Mouse (Mus musculus) MEL (cell line): ENCODE measurements at regions not wholly inside any gene's neighbourhood (a gene's known extent, or its start where the extent isn't known, plus 50 kb on each side); places are given as distances from the start of the nearest gene placed in this dataset.

ENCODE experiments used
- CTCF ChIP-seq, 3 experiments: IDR thresholded peaks in 2 of 3; conservative IDR thresholded peaks in 1 of 3; 2 replicates each; pipeline ENCODE4 v1.5.1; 2011 to 2012; ENCODE audit warnings: low read length in 3 of 3, low read depth in 2 of 3, mild to moderate bottlenecking in 2 of 3, improper control_type of control experiment in 1 of 3, inconsistent platforms in 1 of 3, mixed read lengths in 1 of 3, moderate library complexity in 1 of 3; ENCODE audit not compliant: control insufficient read depth in 1 of 3, insufficient read depth in 1 of 3, poor library complexity in 1 of 3, severe bottlenecking in 1 of 3
- ELF1 ChIP-seq: IDR thresholded peaks from 2 replicates; pipeline ENCODE4 v1.6.1; 2014; ENCODE audit warnings: low read depth, mild to moderate bottlenecking, inconsistent platforms, low read length, improper control_type of control experiment, moderate library complexity
- ETS1 ChIP-seq: IDR thresholded peaks from 2 replicates; pipeline ENCODE4 v1.6.1; 2012; ENCODE audit warnings: low read depth, mild to moderate bottlenecking, inconsistent platforms, low read length, improper control_type of control experiment, moderate library complexity
- GATA1 ChIP-seq: IDR thresholded peaks from 2 replicates; pipeline ENCODE4 v1.6.1; 2011; ENCODE audit warnings: low read depth, low read length, improper control_type of control experiment
- MAZ ChIP-seq: IDR thresholded peaks from 2 replicates; pipeline ENCODE4 v1.6.1; 2012; ENCODE audit warnings: low read depth, mild to moderate bottlenecking, inconsistent platforms, low read length, improper control_type of control experiment
- MXI1 ChIP-seq: IDR thresholded peaks from 2 replicates; pipeline ENCODE4 v1.6.1; 2011; ENCODE audit warnings: mild to moderate bottlenecking, low read depth, low read length, improper control_type of control experiment
- POLR2A ChIP-seq, 2 experiments: IDR thresholded peaks; 2 replicates each; pipeline ENCODE4 v1.6.1; 2011 to 2012; ENCODE audit warnings: low read length in 2 of 2, mild to moderate bottlenecking in 2 of 2, control low read depth in 1 of 2, improper control_type of control experiment in 1 of 2, low read depth in 1 of 2, moderate library complexity in 1 of 2; ENCODE audit not compliant: control insufficient read depth in 1 of 2, insufficient read depth in 1 of 2, poor library complexity in 1 of 2
- RAD21 ChIP-seq: IDR thresholded peaks from 2 replicates; pipeline ENCODE4 v1.6.1; 2011; ENCODE audit warnings: mild to moderate bottlenecking, low read depth, low read length, improper control_type of control experiment
- RCOR1 ChIP-seq: IDR thresholded peaks from 2 replicates; pipeline ENCODE4 v1.6.1; 2012; ENCODE audit warnings: low read depth, mild to moderate bottlenecking, inconsistent platforms, low read length, improper control_type of control experiment
- SIN3A ChIP-seq: IDR thresholded peaks from 2 replicates; pipeline ENCODE4 v1.6.1; 2012; ENCODE audit warnings: low read length, improper control_type of control experiment, inconsistent platforms
- SMC3 ChIP-seq: IDR thresholded peaks from 2 replicates; pipeline ENCODE4 v1.6.1; 2011; ENCODE audit warnings: low read depth, low read length, improper control_type of control experiment
- UBTF ChIP-seq: IDR thresholded peaks from 2 replicates; pipeline ENCODE4 v1.6.1; 2012; ENCODE audit warnings: low read depth, mild to moderate bottlenecking, inconsistent platforms, low read length, improper control_type of control experiment, moderate library complexity, borderline replicate concordance; ENCODE audit not compliant: insufficient read depth

- no peak for TF ChIP-seq ELF1
- TF ChIP-seq ETS1 = 0 out of 2 replicates have a peak, but pooled peaks have one; percentile 12
- TF ChIP-seq GATA1 = peak; percentile 42
- no peak for TF ChIP-seq SMC3
- TF ChIP-seq MAZ = no peak
- no peak for TF ChIP-seq POLR2A (IDR thresholded peaks at IDR 0.05; ENCODE audit: control insufficient read depth in 1 of 2, insufficient read depth in 1 of 2, low read depth in 1 of 2, low read length in 2 of 2, poor library complexity in 1 of 2)
- no peak for TF ChIP-seq CTCF (IDR thresholded peaks at IDR 0.05 in 2 of 3, conservative IDR thresholded peaks at IDR 0.05 in 1 of 3; ENCODE audit: control insufficient read depth in 1 of 3, insufficient read depth in 1 of 3, low read depth in 2 of 3, low read length in 3 of 3, poor library complexity in 1 of 3, severe bottlenecking in 1 of 3)
- no peak for TF ChIP-seq UBTF
- TF ChIP-seq MXI1 = no peak
- no peak for TF ChIP-seq SIN3A
- no peak for TF ChIP-seq RAD21
- no peak for TF ChIP-seq RCOR1
Observed at GRCm38 (mm10) chr15:36346126-36346525, 661.4 kb downstream of the Zfp706 start.
